Mouse (Mus musculus) olfactory bulb, adult 2 months (tissue): Measurements from ENCODE around the gene Slc6a1.

Experiments
- CTCF ChIP-seq: fragments of 200-500 bp; IDR thresholded peaks from 2 replicates; pipeline ENCODE4 v1.5.1; 2012; ENCODE audit warnings: low read depth, mild to moderate bottlenecking, low read length, moderate library complexity; ENCODE audit not compliant: insufficient read depth
- POLR2A ChIP-seq: fragments of 200-500 bp; IDR thresholded peaks from 2 replicates; pipeline ENCODE4 v1.6.1; 2012; ENCODE audit warnings: mild to moderate bottlenecking, low read depth, low read length, moderate library complexity; ENCODE audit not compliant: insufficient read depth

GRCm38 (mm10) chr6:114238892-114239644 is 43.4 kb upstream of the Slc6a1 start:
- TF ChIP-seq POLR2A (no peak), CTCF (no peak)
